Mouse (Mus musculus) frontal cortex, postnatal 14 days (tissue): ENCODE results near the gene Tnip2.
A peak's percentile ranks its signal among the peaks of the same experiment; 100 is the strongest.

ENCODE experiments used
- DNase-seq, 2 experiments: peaks; one replicate each; pipeline ENCODE4 v3.0.0; 2022; ENCODE audit warnings: low spot score in 2 of 2

Tnip2 gene

GRCm38 (mm10) chr5:34513466-34514217 is at the start of gene Tnip2:
Gene Tnip2, minus strand, starts transcription at chr5:34513991.
- DNase-seq, result peak; percentile 82 to 85

- DNase-seq, result no peak
Observed at GRCm38 (mm10) chr5:34551821-34552220, 38.0 kb upstream of the Tnip2 start.

GRCm38 (mm10) chr5:34550251-34550650 is 36.5 kb upstream of the Tnip2 start:
- DNase-seq, result no peak

GRCm38 (mm10) chr5:34549483-34550221 is 35.9 kb upstream of the Tnip2 start:
- peak in 1 of 2 experiments; percentile 26 for DNase-seq

- DNase-seq, result no peak
Observed at GRCm38 (mm10) chr5:34549135-34549482, 35.3 kb upstream of the Tnip2 start.

- DNase-seq, result no peak
Observed at GRCm38 (mm10) chr5:34547410-34547809, 33.6 kb upstream of the Tnip2 start.

GRCm38 (mm10) chr5:34543114-34543513 is 29.3 kb upstream of the Tnip2 start:
- DNase-seq, result no peak

GRCm38 (mm10) chr5:34542166-34542565 is 28.4 kb upstream of the Tnip2 start:
- DNase-seq, result no peak

- DNase-seq, result no peak
Observed at GRCm38 (mm10) chr5:34539121-34539520, 25.3 kb upstream of the Tnip2 start.

- no peak for DNase-seq
Observed at GRCm38 (mm10) chr5:34538527-34538926, 24.7 kb upstream of the Tnip2 start.

GRCm38 (mm10) chr5:34538079-34538478 is 24.3 kb upstream of the Tnip2 start:
- DNase-seq, result no peak

GRCm38 (mm10) chr5:34535831-34536230 is 22.0 kb upstream of the Tnip2 start:
- no peak for DNase-seq

GRCm38 (mm10) chr5:34534776-34535581 is 21.2 kb upstream of the Tnip2 start:
- DNase-seq, result no peak

- DNase-seq, result no peak
Observed at GRCm38 (mm10) chr5:34533820-34534219, 20.0 kb upstream of the Tnip2 start.

GRCm38 (mm10) chr5:34533066-34533465 is 19.3 kb upstream of the Tnip2 start:
- DNase-seq, result no peak

GRCm38 (mm10) chr5:34530687-34531086 is 16.9 kb upstream of the Tnip2 start:
- DNase-seq, result no peak

GRCm38 (mm10) chr5:34530116-34530515 is 16.3 kb upstream of the Tnip2 start:
- DNase-seq, result no peak

- no peak for DNase-seq
Observed at GRCm38 (mm10) chr5:34528724-34529123, 14.9 kb upstream of the Tnip2 start.

- DNase-seq, result no peak
Observed at GRCm38 (mm10) chr5:34527352-34527751, 13.6 kb upstream of the Tnip2 start.

GRCm38 (mm10) chr5:34526477-34526775 is 12.6 kb upstream of the Tnip2 start:
- DNase-seq, result no peak

GRCm38 (mm10) chr5:34525663-34526476 is 12.1 kb upstream of the Tnip2 start, which contains the start of gene Sh3bp2:
Gene Sh3bp2, plus strand, starts transcription at chr5:34525838.
- DNase-seq, result peak; percentile 60 to 79

GRCm38 (mm10) chr5:34524511-34524910 is 10.7 kb upstream of the Tnip2 start:
- no peak for DNase-seq
